Mouse (Mus musculus): ENCODE results near the gene Gm17727.

Gene Gm17727

GRCm38 (mm10) chr9:35778009-35778408 is at the start of gene Gm17727:
Gene Gm17727, minus strand, starts transcription at chr9:35778109.
- DNase-seq (ENCODE audit: low read depth, low spot score), result no peak

GRCm38 (mm10) chr9:35817881-35818280 is 40.0 kb upstream of the Gm17727 start:
- peak; percentile 1 for DNase-seq (ENCODE audit: low read depth, low spot score)

GRCm38 (mm10) chr9:35798146-35798545 is 20.2 kb upstream of the Gm17727 start:
- DNase-seq (ENCODE audit: low read depth, low spot score), result no peak

DNA sequence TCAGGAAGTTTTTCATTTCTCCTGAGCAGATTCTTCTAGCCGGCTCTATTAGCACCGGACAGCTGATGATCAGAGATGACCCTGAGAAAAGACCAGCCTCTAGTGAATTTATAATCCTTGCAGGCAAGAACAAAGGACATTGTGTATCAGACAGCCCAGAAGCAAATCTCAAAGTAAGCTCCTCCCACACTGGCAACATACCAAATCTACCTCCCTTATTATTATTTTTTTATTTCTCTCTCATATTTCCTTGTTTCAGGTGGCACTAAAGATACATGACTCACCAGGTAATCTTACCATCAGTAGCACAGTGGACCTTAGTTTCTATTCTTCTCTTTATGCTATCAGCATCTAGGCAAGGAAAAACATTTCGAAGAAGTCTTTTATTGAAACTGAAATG is 12.1 kb upstream of the Gm17727 start, which contains the start of the genes Gm27235 and D730048I06Rik:
TSS of gene Gm27235 (minus strand) at position 101 of the 400 bp plus-strand sequence.
TSS of gene D730048I06Rik (minus strand) at position 112 of the 400 bp plus-strand sequence.
- no peak for DNase-seq (ENCODE audit: low read depth, low spot score)

- DNase-seq (ENCODE audit: low read depth, low spot score), result no peak
Measured at GRCm38 (mm10) chr9:35756843-35757242, 21.1 kb downstream of the Gm17727 start.

- no peak for DNase-seq (ENCODE audit: low read depth, low spot score)
Measured at GRCm38 (mm10) chr9:35740749-35741148, 37.2 kb downstream of the Gm17727 start, which contains the start of gene Gm17677. Gene Gm17677, plus strand, starts transcription at chr9:35741049.

Data from ZHBTc4 (cell line).